Mouse (Mus musculus): ENCODE results near the gene Lnx1. TPM values are rescaled to one million over a fixed set of nuclear protein-coding genes. Genes with fewer than 3 reads are reported as not detected.

Gene Lnx1
- polyA plus RNA-seq, 1 experiment from 2014 or later, result 5.2 TPM

DNA sequence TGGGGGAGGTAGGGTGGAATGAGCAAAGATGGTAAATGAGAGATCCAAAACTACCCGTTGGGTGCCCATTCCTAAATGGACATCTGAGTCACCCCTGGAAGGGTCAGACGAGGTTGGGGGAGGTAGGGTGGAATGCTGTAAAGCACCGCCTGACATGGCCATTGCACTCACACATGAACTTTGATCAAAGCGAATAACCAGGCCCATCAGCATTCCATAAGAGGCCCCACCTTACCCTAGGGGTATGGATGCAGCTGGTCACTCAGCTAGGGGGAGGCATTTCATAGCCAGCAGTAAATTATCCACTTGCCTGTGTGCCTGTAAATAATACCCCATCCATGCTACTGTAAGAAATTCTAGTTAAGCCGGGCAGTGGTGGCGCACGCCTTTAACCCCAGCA is 113.6 kb downstream of the Lnx1 start:
- Histone ChIP-seq H3K27me3 (ENCODE audit: control insufficient read depth, insufficient read depth, low read length) (no peaks in the 10 kb centered on the region), H3K27ac (ENCODE audit: low read length) (no peak overlapping the region), H3K9ac (ENCODE audit: low read length) (no peak overlapping the region), H3K4me1 (ENCODE audit: control insufficient read depth, insufficient read depth, low read length) (no peaks in the 10 kb centered on the region), H3K9me3 (replicated peaks; ENCODE audit: control insufficient read depth, low read length) (no peaks in the 10 kb centered on the region), H3K36me3 (ENCODE audit: control insufficient read depth, insufficient read depth, low read length) (peaks cover 28% of the 10 kb centered on the region), H3K4me3 (replicated peaks; ENCODE audit: low read length) (no peak overlapping the region), H3K4me2 (ENCODE audit: low read depth, low read length) (no peak overlapping the region)
- 80% methylated on average over 7 of the region's 7 CpGs for WGBS
- ATAC-seq (ENCODE audit: insufficient read depth, low FRiP score), result no peak

GRCm38 (mm10) chr5:74571767-74572166 is 130.9 kb downstream of the Lnx1 start:
- no peak overlapping the region for H3K9ac ChIP-seq (ENCODE audit: low read length)
- H3K4me1 ChIP-seq (ENCODE audit: control insufficient read depth, insufficient read depth, low read length), result no peaks in the 10 kb centered on the region
- no peak overlapping the region for H3K27ac ChIP-seq (ENCODE audit: low read length)
- no peak for ATAC-seq (ENCODE audit: insufficient read depth, low FRiP score)
- no peaks in the 10 kb centered on the region for H3K27me3 ChIP-seq (ENCODE audit: control insufficient read depth, insufficient read depth, low read length)
- H3K36me3 ChIP-seq (ENCODE audit: control insufficient read depth, insufficient read depth, low read length), result peaks cover 17% of the 10 kb centered on the region
- H3K4me3 ChIP-seq (replicated peaks; ENCODE audit: low read length), result no peak overlapping the region
- H3K4me2 ChIP-seq (ENCODE audit: low read depth, low read length), result no peak overlapping the region
- H3K9me3 ChIP-seq (replicated peaks; ENCODE audit: control insufficient read depth, low read length), result no peaks in the 10 kb centered on the region
- WGBS, result 78% methylated on average over 6 of the region's 6 CpGs

GRCm38 (mm10) chr5:74561151-74561550 is 141.6 kb downstream of the Lnx1 start:
- no peaks in the 10 kb centered on the region for H3K9me3 ChIP-seq (replicated peaks; ENCODE audit: control insufficient read depth, low read length)
- no peak for ATAC-seq (ENCODE audit: insufficient read depth, low FRiP score)
- H3K4me1 ChIP-seq (ENCODE audit: control insufficient read depth, insufficient read depth, low read length), result no peaks in the 10 kb centered on the region
- no peak overlapping the region for H3K27ac ChIP-seq (ENCODE audit: low read length)
- WGBS, result 80% methylated on average over 1 of the region's 1 CpGs
- H3K4me2 ChIP-seq (ENCODE audit: low read depth, low read length), result no peak overlapping the region
- H3K4me3 ChIP-seq (replicated peaks; ENCODE audit: low read length), result no peak overlapping the region
- no peak overlapping the region for H3K9ac ChIP-seq (ENCODE audit: low read length)
- H3K36me3 ChIP-seq (ENCODE audit: control insufficient read depth, insufficient read depth, low read length), result peaks cover 15% of the 10 kb centered on the region; the same call in 1 of the 2 replicates
- H3K27me3 ChIP-seq (ENCODE audit: control insufficient read depth, insufficient read depth, low read length), result no peaks in the 10 kb centered on the region

DNA sequence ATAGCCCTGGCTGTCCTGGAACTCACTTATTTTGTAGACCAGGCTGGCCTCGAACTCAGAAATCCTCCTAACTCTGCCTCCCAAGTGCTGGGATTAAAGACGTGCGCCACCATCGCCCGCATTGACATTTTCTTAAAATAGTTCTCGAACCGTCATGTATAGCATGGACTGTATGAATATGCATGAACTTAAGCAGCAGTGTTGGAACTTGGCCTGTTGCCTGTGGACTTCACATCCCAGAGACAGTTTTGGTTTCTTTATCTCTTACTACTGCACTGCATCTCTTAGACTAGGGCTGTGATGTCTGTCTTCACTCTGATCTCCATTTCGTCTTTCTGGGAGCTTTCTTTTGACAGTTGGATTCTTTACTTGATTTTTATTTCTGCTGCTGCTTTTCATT is 153.1 kb downstream of the Lnx1 start:
- ATAC-seq (ENCODE audit: insufficient read depth, low FRiP score), result no peak
- 88% methylated on average over 8 of the region's 8 CpGs for WGBS
- Histone ChIP-seq H3K9me3 (replicated peaks; ENCODE audit: control insufficient read depth, low read length) (no peaks in the 10 kb centered on the region), H3K4me1 (ENCODE audit: control insufficient read depth, insufficient read depth, low read length) (no peaks in the 10 kb centered on the region), H3K4me2 (ENCODE audit: low read depth, low read length) (no peak overlapping the region), H3K4me3 (replicated peaks; ENCODE audit: low read length) (no peak overlapping the region), H3K27me3 (ENCODE audit: control insufficient read depth, insufficient read depth, low read length) (no peaks in the 10 kb centered on the region), H3K9ac (ENCODE audit: low read length) (no peak overlapping the region), H3K27ac (ENCODE audit: low read length) (no peak overlapping the region), H3K36me3 (ENCODE audit: control insufficient read depth, insufficient read depth, low read length) (peaks cover 8% of the 10 kb centered on the region; the same call in 1 of the 2 replicates)

DNA sequence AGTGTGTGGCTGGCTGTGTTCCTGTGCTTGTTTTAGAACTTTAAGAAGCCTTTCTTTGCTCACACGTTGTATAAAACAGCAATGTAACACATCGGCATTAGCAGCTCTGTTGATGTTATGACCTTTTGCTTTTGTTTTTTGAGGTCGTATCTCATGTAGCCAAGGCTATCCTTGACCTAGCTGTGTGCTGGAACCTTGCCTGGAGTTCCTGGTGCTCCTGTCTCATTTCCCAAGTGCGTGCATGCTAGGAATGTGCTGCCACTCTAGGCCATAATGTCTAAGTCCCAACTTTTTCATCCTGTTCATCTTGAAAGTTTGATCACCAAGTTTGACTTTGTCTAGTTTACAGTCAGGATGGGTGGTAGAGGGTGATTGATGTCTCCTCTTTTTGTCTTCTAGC is 157.1 kb downstream of the Lnx1 start:
- ATAC-seq (ENCODE audit: insufficient read depth, low FRiP score), result no peak
- Histone ChIP-seq H3K4me1 (ENCODE audit: control insufficient read depth, insufficient read depth, low read length) (no peaks in the 10 kb centered on the region), H3K9ac (ENCODE audit: low read length) (no peak overlapping the region), H3K9me3 (replicated peaks; ENCODE audit: control insufficient read depth, low read length) (no peaks in the 10 kb centered on the region), H3K4me3 (replicated peaks; ENCODE audit: low read length) (no peak overlapping the region), H3K27ac (ENCODE audit: low read length) (no peak overlapping the region), H3K4me2 (ENCODE audit: low read depth, low read length) (no peak overlapping the region), H3K27me3 (ENCODE audit: control insufficient read depth, insufficient read depth, low read length) (no peaks in the 10 kb centered on the region), H3K36me3 (ENCODE audit: control insufficient read depth, insufficient read depth, low read length) (peaks cover 14% of the 10 kb centered on the region; the same call in 1 of the 2 replicates)
- WGBS, result 93% methylated on average over 4 of the region's 4 CpGs

Other genes with a start within 250 kb of the Lnx1 start
- 20.6 and 25.8 TPM in 2 replicates for gene Scfd2, start 171.2 kb downstream of the Lnx1 start, polyA plus RNA-seq (2015; fragmentation: Nextera tagmentation; extraction: Ambion mirVana)
- gene Fip1l1, start 167.5 kb downstream of the Lnx1 start, polyA plus RNA-seq (2015; fragmentation: Nextera tagmentation; extraction: Ambion mirVana), result 60.2 and 61.8 TPM in 2 replicates

Data from stomach, embryonic 16.5 days (tissue).